Mouse (Mus musculus) olfactory bulb, adult 2 months (tissue): ENCODE results near the gene Wdtc1.

Experiments used
- CTCF ChIP-seq: fragments of 200-500 bp; IDR thresholded peaks from 2 replicates; pipeline ENCODE4 v1.5.1; 2012; ENCODE audit warnings: low read depth, mild to moderate bottlenecking, low read length, moderate library complexity; ENCODE audit not compliant: insufficient read depth
- POLR2A ChIP-seq: fragments of 200-500 bp; IDR thresholded peaks from 2 replicates; pipeline ENCODE4 v1.6.1; 2012; ENCODE audit warnings: mild to moderate bottlenecking, low read depth, low read length, moderate library complexity; ENCODE audit not compliant: insufficient read depth

GRCm38 (mm10) chr4:133292405-133292804, 60.9 kb downstream of the Wdtc1 start:
- TF ChIP-seq POLR2A, result no peak
- TF ChIP-seq CTCF, result no peak
